Comparison of ENCODE assay signal across 7 mouse cellular contexts in the genomic region with DNA sequence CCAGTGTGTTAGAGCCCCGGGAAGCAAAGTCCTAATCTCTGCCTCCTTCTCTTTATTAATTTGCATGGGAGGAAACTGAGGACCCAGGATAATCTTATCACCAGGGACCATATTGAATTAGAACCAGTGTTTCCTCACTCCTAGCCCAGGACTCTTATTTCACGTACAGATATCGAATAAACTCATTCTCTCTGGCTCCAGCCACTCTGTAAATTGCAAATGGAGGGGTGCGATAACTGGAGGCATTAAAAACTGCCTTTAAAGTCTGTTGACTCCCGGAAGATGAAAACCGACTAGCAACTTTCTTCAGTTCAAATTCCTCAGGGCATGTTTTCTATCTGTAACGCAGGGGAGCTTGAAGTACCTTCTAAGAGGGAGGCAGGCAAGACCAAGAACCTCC. TPM values are rescaled to one million over a fixed set of nuclear protein-coding genes. Genes with fewer than 3 reads are reported as not detected.
DNase-seq lines count a peak whose midpoint lies in the region; ATAC-seq and TF ChIP-seq lines count a peak whose summit lies in the region.

No protein-coding gene starts in this region.

- 70% methylated on average over 7 of the region's 7 CpGs for WGBS in midbrain, embryonic 10.5 days
- WGBS in midbrain, embryonic 16.5 days = 60% methylated on average over 7 of the region's 7 CpGs
- WGBS in forebrain, embryonic 15.5 days = 67% methylated on average over 7 of the region's 7 CpGs
- WGBS in liver, embryonic 12.5 days (ENCODE audit: insufficient replicate concordance) = 14% methylated on average over 7 of the region's 7 CpGs
- 49% methylated on average over 7 of the region's 7 CpGs for WGBS in stomach, postnatal 0 days

- no peaks in the 10 kb centered on the region for H3K9me3 ChIP-seq in midbrain, embryonic 10.5 days (replicated peaks)
- H3K9me3 ChIP-seq in midbrain, embryonic 16.5 days (replicated peaks; ENCODE audit: control insufficient read depth, low read length, poor library complexity, severe bottlenecking) = no peaks in the 10 kb centered on the region
- no peaks in the 10 kb centered on the region for H3K9me3 ChIP-seq in forebrain, embryonic 15.5 days
- H3K9me3 ChIP-seq in liver, embryonic 12.5 days (replicated peaks) = no peaks in the 10 kb centered on the region
- no peaks in the 10 kb centered on the region for H3K9me3 ChIP-seq in stomach, postnatal 0 days (ENCODE audit: control insufficient read depth, low read length)

- ATAC-seq in midbrain, embryonic 16.5 days = no peak
- ATAC-seq in forebrain, embryonic 15.5 days (replicated peaks) = no peak
- peak; percentile 78 for ATAC-seq in liver, embryonic 12.5 days
- no peak for ATAC-seq in stomach, postnatal 0 days (ENCODE audit: low FRiP score, low TSS enrichment)

- DNase-seq in midbrain, embryonic 10.5 days (ENCODE audit: low spot score) = no peak
- DNase-seq in stomach, postnatal 0 days (ENCODE audit: low spot score) = no peak
- no peak for DNase-seq in adrenal gland, adult 18-20 months (ENCODE audit: low spot score in 2 of 2)
- no peak for DNase-seq in thymus, adult 18-20 months

- H3K27ac ChIP-seq in midbrain, embryonic 10.5 days (replicated peaks) = no peak overlapping the region
- H3K27ac ChIP-seq in midbrain, embryonic 16.5 days (ENCODE audit: low read length) = no peak overlapping the region
- H3K27ac ChIP-seq in forebrain, embryonic 15.5 days (replicated peaks) = no peak overlapping the region
- H3K27ac ChIP-seq in liver, embryonic 12.5 days = peak overlapping the region; percentile 57
- no peak overlapping the region for H3K27ac ChIP-seq in stomach, postnatal 0 days (replicated peaks)

- H3K4me3 ChIP-seq in midbrain, embryonic 10.5 days = peak overlapping the region; percentile 54
- H3K4me3 ChIP-seq in midbrain, embryonic 16.5 days (ENCODE audit: low read depth, low read length) = no peak overlapping the region
- H3K4me3 ChIP-seq in forebrain, embryonic 15.5 days = no peak overlapping the region
- peak overlapping the region; percentile 39; the same call in 1 of the 2 replicates for H3K4me3 ChIP-seq in liver, embryonic 12.5 days
- no peak overlapping the region for H3K4me3 ChIP-seq in stomach, postnatal 0 days (ENCODE audit: low read depth, low read length)

- H3K36me3 ChIP-seq in midbrain, embryonic 10.5 days = no peaks in the 10 kb centered on the region
- no peaks in the 10 kb centered on the region for H3K36me3 ChIP-seq in midbrain, embryonic 16.5 days (ENCODE audit: control insufficient read depth, insufficient read depth, low read length)
- no peaks in the 10 kb centered on the region for H3K36me3 ChIP-seq in forebrain, embryonic 15.5 days
- H3K36me3 ChIP-seq in liver, embryonic 12.5 days = no peaks in the 10 kb centered on the region
- H3K36me3 ChIP-seq in stomach, postnatal 0 days (ENCODE audit: control insufficient read depth, insufficient read depth, low read length) = no peaks in the 10 kb centered on the region

- H3K27me3 ChIP-seq in midbrain, embryonic 10.5 days (ENCODE audit: low read depth, poor library complexity, severe bottlenecking) = peaks cover 63% of the 10 kb centered on the region
- peaks cover 15% of the 10 kb centered on the region for H3K27me3 ChIP-seq in midbrain, embryonic 16.5 days (ENCODE audit: control insufficient read depth, insufficient read depth, low read depth, low read length)
- peaks cover 37% of the 10 kb centered on the region for H3K27me3 ChIP-seq in forebrain, embryonic 15.5 days
- peaks cover 73% of the 10 kb centered on the region for H3K27me3 ChIP-seq in liver, embryonic 12.5 days (replicated peaks)
- no peaks in the 10 kb centered on the region for H3K27me3 ChIP-seq in stomach, postnatal 0 days (ENCODE audit: control insufficient read depth, insufficient read depth, low read length)

- no peak for TF ChIP-seq CTCF in stomach, postnatal 0 days (IDR thresholded peaks at IDR 0.05; ENCODE audit: low read depth)

- H3K4me2 ChIP-seq in midbrain, embryonic 16.5 days (ENCODE audit: low read length) = no peak overlapping the region
- H3K4me2 ChIP-seq in forebrain, embryonic 15.5 days (replicated peaks) = peak overlapping the region; percentile 56; the same call in 1 of the 2 replicates
- peak overlapping the region; percentile 72 for H3K4me2 ChIP-seq in liver, embryonic 12.5 days
- peak overlapping the region; percentile 76 for H3K4me2 ChIP-seq in stomach, postnatal 0 days (replicated peaks; ENCODE audit: low read depth)

- no peak for TF ChIP-seq EP300 in stomach, postnatal 0 days (optimal IDR thresholded peaks at IDR 0.05)

- no peak overlapping the region for H3K9ac ChIP-seq in midbrain, embryonic 16.5 days (ENCODE audit: low read depth, low read length)
- no peak overlapping the region for H3K9ac ChIP-seq in forebrain, embryonic 15.5 days (replicated peaks)
- no peak overlapping the region for H3K9ac ChIP-seq in liver, embryonic 12.5 days
- no peak overlapping the region for H3K9ac ChIP-seq in stomach, postnatal 0 days (ENCODE audit: low read length)

- H3K4me1 ChIP-seq in midbrain, embryonic 10.5 days = peaks cover 13% of the 10 kb centered on the region
- H3K4me1 ChIP-seq in midbrain, embryonic 16.5 days (ENCODE audit: control insufficient read depth, insufficient read depth, low read length) = peaks cover 10% of the 10 kb centered on the region; the same call in 1 of the 2 replicates
- peaks cover 9% of the 10 kb centered on the region for H3K4me1 ChIP-seq in forebrain, embryonic 15.5 days
- H3K4me1 ChIP-seq in liver, embryonic 12.5 days = peaks cover 31% of the 10 kb centered on the region
- peaks cover 2% of the 10 kb centered on the region; the same call in 1 of the 2 replicates for H3K4me1 ChIP-seq in stomach, postnatal 0 days (replicated peaks; ENCODE audit: control insufficient read depth, insufficient read depth)

RNA-seq across cellular contexts. Expression of gene Kcne3, which starts 3.1 kb away (rescaled TPM):
- polyA plus RNA-seq in midbrain, embryonic 10.5 days (2016; fragmentation: Nextera tagmentation; extraction: Ambion mirVana) = 2.9 and 6.7 TPM in 2 replicates
- 0.56 and 0.79 TPM in 2 replicates for polyA plus RNA-seq in midbrain, embryonic 16.5 days (2015; fragmentation: Nextera tagmentation; extraction: Ambion mirVana)
- polyA plus RNA-seq in forebrain, embryonic 15.5 days (2015; fragmentation: Nextera tagmentation; extraction: Ambion mirVana) = 0.66 and 1.0 TPM in 2 replicates
- polyA plus RNA-seq in liver, embryonic 12.5 days (2016; fragmentation: Nextera tagmentation; extraction: Ambion mirVana) = 3.4 and 4.4 TPM in 2 replicates
- 3.8 and 4.7 TPM in 2 replicates for polyA plus RNA-seq in stomach, postnatal 0 days (2015; fragmentation: Nextera tagmentation; extraction: Ambion mirVana)
- total RNA-seq in adrenal gland, adult 18-20 months (2021) = 1 to 10 TPM in 1 of 2 experiments, under 1 TPM in 1; 0.56 to 1.1 TPM

RNA-seq across cellular contexts. Expression of gene Lipt2, which starts 20.3 kb away (rescaled TPM):
- 20.7 and 23.4 TPM in 2 replicates for polyA plus RNA-seq in midbrain, embryonic 10.5 days (2016; fragmentation: Nextera tagmentation; extraction: Ambion mirVana)
- 15.4 and 18.2 TPM in 2 replicates for polyA plus RNA-seq in midbrain, embryonic 16.5 days (2015; fragmentation: Nextera tagmentation; extraction: Ambion mirVana)
- polyA plus RNA-seq in forebrain, embryonic 15.5 days (2015; fragmentation: Nextera tagmentation; extraction: Ambion mirVana) = 17.8 and 21.4 TPM in 2 replicates
- 8.9 and 10.1 TPM in 2 replicates for polyA plus RNA-seq in liver, embryonic 12.5 days (2016; fragmentation: Nextera tagmentation; extraction: Ambion mirVana)
- 8.8 and 10.2 TPM in 2 replicates for polyA plus RNA-seq in stomach, postnatal 0 days (2015; fragmentation: Nextera tagmentation; extraction: Ambion mirVana)
- total RNA-seq in adrenal gland, adult 18-20 months (2021) = 1 to 10 TPM; 3.4 to 4.1 TPM

RNA-seq across cellular contexts. Expression of gene Pgm2l1, which starts 47.8 kb away (rescaled TPM):
- polyA plus RNA-seq in midbrain, embryonic 10.5 days (2016; fragmentation: Nextera tagmentation; extraction: Ambion mirVana) = 4.5 and 7.3 TPM in 2 replicates
- 36.5 and 39.4 TPM in 2 replicates for polyA plus RNA-seq in midbrain, embryonic 16.5 days (2015; fragmentation: Nextera tagmentation; extraction: Ambion mirVana)
- 13.5 and 14.5 TPM in 2 replicates for polyA plus RNA-seq in forebrain, embryonic 15.5 days (2015; fragmentation: Nextera tagmentation; extraction: Ambion mirVana)
- 2.3 and 2.7 TPM in 2 replicates for polyA plus RNA-seq in liver, embryonic 12.5 days (2016; fragmentation: Nextera tagmentation; extraction: Ambion mirVana)
- 0.90 and 1.0 TPM in 2 replicates for polyA plus RNA-seq in stomach, postnatal 0 days (2015; fragmentation: Nextera tagmentation; extraction: Ambion mirVana)
- total RNA-seq in adrenal gland, adult 18-20 months (2021) = 1 to 10 TPM; 3.5 to 4.5 TPM

RNA-seq across cellular contexts. Expression of gene Pold3, which starts 58.0 kb away (rescaled TPM):
- polyA plus RNA-seq in midbrain, embryonic 10.5 days (2016; fragmentation: Nextera tagmentation; extraction: Ambion mirVana) = 114 and 117 TPM in 2 replicates
- 51.6 and 55.7 TPM in 2 replicates for polyA plus RNA-seq in midbrain, embryonic 16.5 days (2015; fragmentation: Nextera tagmentation; extraction: Ambion mirVana)
- polyA plus RNA-seq in forebrain, embryonic 15.5 days (2015; fragmentation: Nextera tagmentation; extraction: Ambion mirVana) = 54.5 and 54.9 TPM in 2 replicates
- polyA plus RNA-seq in liver, embryonic 12.5 days (2016; fragmentation: Nextera tagmentation; extraction: Ambion mirVana) = 72.3 and 73.6 TPM in 2 replicates
- polyA plus RNA-seq in stomach, postnatal 0 days (2015; fragmentation: Nextera tagmentation; extraction: Ambion mirVana) = 18.6 and 20.3 TPM in 2 replicates
- 10 to 100 TPM; 17.5 to 17.6 TPM for total RNA-seq in adrenal gland, adult 18-20 months (2021)

Comparison
In these comparisons a context has a peak if more than half of its experiments do, and no peak if none do; other contexts are left out.
1. H3K4me3 ChIP-seq: peak in midbrain, embryonic 10.5 days (single experiment) and liver, embryonic 12.5 days (single experiment); none in midbrain, embryonic 16.5 days (single experiment), forebrain, embryonic 15.5 days (single experiment) and stomach, postnatal 0 days (single experiment).